Mouse (Mus musculus) limb, embryonic 13.5 days (tissue): ENCODE data around the gene Tbx4. TPM values are rescaled to one million over a fixed set of nuclear protein-coding genes. Genes with fewer than 3 reads are reported as not detected.

Experiments used
- ATAC-seq: fragments of 200-750 bp; cut with Nextera tagmentation; 2 replicates; pipeline ENCODE4 v1.8.0; 2017; ENCODE audit warnings: low read depth, moderate number of reproducible peaks, moderate TSS enrichment; ENCODE audit not compliant: low FRiP score
- H3K27ac ChIP-seq: fragments of 300-500 bp; sonication (generic); 2 replicates; pipeline ENCODE4 v1.5.1; 2015; ENCODE audit warnings: inconsistent platforms, mild to moderate bottlenecking, moderate library complexity
- H3K27me3 ChIP-seq: fragments of 300-500 bp; sonication (generic); 2 replicates; pipeline ENCODE4 v1.6.1; 2015; ENCODE audit warnings: mild to moderate bottlenecking, inconsistent platforms
- H3K36me3 ChIP-seq: fragments of 300-500 bp; sonication (generic); 2 replicates; pipeline ENCODE4 v1.6.1; 2015; ENCODE audit warnings: inconsistent platforms, mild to moderate bottlenecking, moderate library complexity
- H3K4me1 ChIP-seq: fragments of 300-500 bp; sonication (generic); 2 replicates; pipeline ENCODE4 v1.6.1; 2015; ENCODE audit warnings: inconsistent platforms
- H3K4me2 ChIP-seq: fragments of 300-500 bp; sonication (generic); replicated peaks from 2 replicates; pipeline ENCODE4 v1.6.1; 2015; ENCODE audit warnings: inconsistent platforms, mild to moderate bottlenecking, moderate library complexity
- H3K4me3 ChIP-seq: fragments of 300-500 bp; sonication (generic); 2 replicates; pipeline ENCODE4 v1.5.1; 2015; ENCODE audit warnings: moderate library complexity, mild to moderate bottlenecking, inconsistent platforms
- H3K9ac ChIP-seq: fragments of 300-500 bp; sonication (generic); 2 replicates; pipeline ENCODE4 v1.6.1; 2015; ENCODE audit warnings: mild to moderate bottlenecking, inconsistent platforms
- H3K9me3 ChIP-seq: fragments of 300-500 bp; sonication (generic); 2 replicates; pipeline ENCODE4 v1.6.1; 2016; ENCODE audit warnings: inconsistent platforms
- WGBS: fragments of 180-500 bp; shearing (Covaris S2); methylation state at CpG from one replicate; pipeline ENCODE4 v1.1.7; 2015; 5-methylcytosine and 5-hydroxymethylcytosine counted together
- polyA plus RNA-seq: library from polyadenylated mRNA; unstranded; fragments of >200 nt; fragmentation: Nextera tagmentation; extraction: Ambion mirVana; gene quantifications from 2 replicates; pipeline ENCODE4 v1.2.1, GENCODE M21; 2015

Tbx4 gene
- 25.1 and 29.3 TPM in 2 replicates for polyA plus RNA-seq

DNA sequence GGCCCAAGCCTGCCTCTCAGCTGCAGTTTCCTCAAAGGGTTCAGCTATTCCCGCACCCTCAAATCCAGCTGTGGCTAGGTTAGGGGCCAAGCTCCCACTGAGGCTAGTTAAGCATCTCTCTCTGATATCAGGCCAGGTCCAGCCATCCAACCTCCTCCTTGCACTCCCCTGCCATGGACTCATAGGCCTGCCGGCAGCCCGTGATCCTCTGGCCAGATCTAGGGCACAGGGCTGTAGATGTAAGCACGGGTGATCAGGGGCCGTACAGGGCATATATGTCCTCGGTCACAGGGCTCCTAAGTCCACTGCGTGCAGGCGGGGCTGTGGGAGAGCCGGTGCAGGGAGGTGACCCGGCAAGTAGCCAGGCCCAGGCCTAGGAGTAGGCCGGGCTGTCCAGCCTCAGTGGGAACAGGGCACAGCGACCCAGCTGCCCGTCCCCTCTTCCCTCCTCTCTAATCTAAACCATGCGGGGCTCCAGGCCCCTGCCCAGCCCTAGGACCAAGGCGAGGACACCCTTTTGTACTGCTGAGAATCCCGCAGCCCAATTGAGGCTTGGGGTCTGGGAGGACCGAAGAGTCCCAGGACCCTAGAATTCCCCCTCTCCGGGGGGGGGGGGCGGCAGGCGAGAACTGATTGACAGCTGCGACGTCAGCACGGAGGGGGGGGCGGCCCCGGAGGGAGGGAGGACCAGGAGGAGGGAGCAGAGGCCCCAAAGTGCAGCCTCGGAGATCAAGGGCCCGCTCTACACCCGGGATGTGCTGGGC, at the start of gene Tbx4:
TSS of gene Tbx4 (plus strand) at position 758 of the 764 bp plus-strand sequence.
- peak within 1 kb of the TSS; percentile 61 for H3K4me3 ChIP-seq
- peak; percentile 59 for ATAC-seq
- WGBS, result 15% methylated on average over 21 of the region's 28 CpGs
- no peaks in the 10 kb centered on the region for H3K9me3 ChIP-seq
- peak within 1 kb of the TSS; percentile 88 for H3K27ac ChIP-seq
- H3K4me2 ChIP-seq, result peak within 1 kb of the TSS; percentile 76
- peak within 1 kb of the TSS; percentile 90 for H3K9ac ChIP-seq
- peaks cover 45% of the 10 kb centered on the region for H3K27me3 ChIP-seq
- H3K4me1 ChIP-seq, result peaks cover 35% of the 10 kb centered on the region
- H3K36me3 ChIP-seq, result no peaks in the 10 kb centered on the region

- peaks cover 69% of the 10 kb centered on the region for H3K4me1 ChIP-seq
- H3K4me2 ChIP-seq, result peak overlapping the region; percentile 87
- H3K27me3 ChIP-seq, result peaks cover 83% of the 10 kb centered on the region
Observed at GRCm38 (mm10) chr11:85836523-85837290, 49.5 kb upstream of the Tbx4 start.

DNA sequence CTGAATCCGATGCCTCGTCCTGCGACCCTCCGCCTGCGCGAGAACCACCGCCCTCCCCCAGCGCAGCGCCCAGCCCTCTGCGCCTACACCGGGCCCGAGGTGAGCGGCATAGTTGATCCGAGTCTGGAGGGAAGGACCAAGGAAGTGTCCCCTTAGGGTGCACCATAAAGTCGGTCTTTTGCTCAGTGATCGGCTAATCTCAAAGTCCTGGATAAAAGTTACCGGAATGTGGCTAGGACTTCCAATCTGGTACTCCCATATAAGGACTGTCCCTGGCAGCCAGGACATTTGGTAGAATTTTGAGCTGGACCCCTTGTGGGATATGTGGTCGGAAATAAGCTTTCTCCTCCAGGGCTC, 49.0 kb upstream of the Tbx4 start:
- peak overlapping the region; percentile 33; the same call in 1 of the 2 replicates for H3K27ac ChIP-seq
- no peaks in the 10 kb centered on the region for H3K9me3 ChIP-seq
- no peak for ATAC-seq
- WGBS, result 3% methylated on average over 18 of the region's 18 CpGs
- peak overlapping the region; percentile 69 for H3K4me3 ChIP-seq
- H3K9ac ChIP-seq, result peak overlapping the region; percentile 91
- peaks cover 67% of the 10 kb centered on the region for H3K4me1 ChIP-seq
- H3K36me3 ChIP-seq, result peaks cover 3% of the 10 kb centered on the region; the same call in 1 of the 2 replicates
- H3K4me2 ChIP-seq, result peak overlapping the region; percentile 87
- peaks cover 80% of the 10 kb centered on the region for H3K27me3 ChIP-seq

More at GRCm38 (mm10) chr11:85836523-85837290, 49.5 kb upstream of the Tbx4 start:
- WGBS, result 8% methylated on average over 32 of the region's 32 CpGs
- Histone ChIP-seq H3K4me3 (peak overlapping the region; percentile 69), H3K36me3 (peaks cover 3% of the 10 kb centered on the region; the same call in 1 of the 2 replicates), H3K9me3 (no peaks in the 10 kb centered on the region), H3K27ac (peak overlapping the region; percentile 33; the same call in 1 of the 2 replicates), H3K9ac (peak overlapping the region; percentile 91)
- ATAC-seq, result no peak

DNA sequence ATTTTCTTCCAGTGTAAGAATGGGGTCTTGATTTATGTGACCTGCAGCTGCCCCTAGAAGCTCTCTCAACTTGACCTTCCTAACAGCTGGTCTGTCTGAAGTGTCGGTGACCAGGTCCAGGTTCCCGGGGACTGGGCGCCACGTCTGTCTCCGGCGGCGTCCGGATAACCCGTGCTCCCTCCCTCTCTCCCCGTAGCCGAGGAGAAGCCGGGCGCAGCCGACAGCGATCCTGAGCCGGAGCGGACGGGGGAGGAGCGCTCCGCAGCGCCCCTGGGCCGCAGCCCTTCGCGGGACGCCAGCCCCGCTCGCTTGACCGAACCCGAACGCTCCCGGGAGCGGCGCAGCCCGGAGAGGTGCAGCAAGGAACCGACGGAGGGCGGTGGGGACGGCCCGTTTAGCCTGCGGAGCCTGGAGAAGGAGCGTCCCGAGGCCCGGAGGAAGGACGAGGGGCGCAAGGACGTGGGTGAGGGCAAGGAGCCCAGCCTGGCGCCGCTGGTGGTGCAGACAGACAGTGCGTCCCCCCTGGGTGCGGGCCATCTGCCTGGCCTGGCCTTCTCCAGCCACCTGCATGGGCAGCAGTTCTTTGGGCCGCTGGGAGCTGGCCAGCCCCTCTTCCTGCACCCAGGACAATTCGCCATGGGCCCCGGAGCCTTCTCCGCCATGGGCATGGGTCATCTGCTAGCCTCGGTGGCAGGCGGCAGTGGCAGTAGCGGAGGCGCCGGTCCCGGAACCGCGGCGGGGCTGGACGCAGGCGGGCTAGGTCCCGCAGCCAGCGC, 48.4 kb upstream of the Tbx4 start:
- Histone ChIP-seq H3K9me3 (no peaks in the 10 kb centered on the region), H3K9ac (peak overlapping the region; percentile 91), H3K4me2 (peak overlapping the region; percentile 87), H3K4me3 (peak overlapping the region; percentile 69), H3K27me3 (peaks cover 83% of the 10 kb centered on the region), H3K36me3 (peaks cover 3% of the 10 kb centered on the region; the same call in 1 of the 2 replicates), H3K4me1 (peaks cover 70% of the 10 kb centered on the region), H3K27ac (peak overlapping the region; percentile 49; the same call in 1 of the 2 replicates)
- 3% methylated on average over 57 of the region's 67 CpGs for WGBS
- no peak for ATAC-seq

DNA sequence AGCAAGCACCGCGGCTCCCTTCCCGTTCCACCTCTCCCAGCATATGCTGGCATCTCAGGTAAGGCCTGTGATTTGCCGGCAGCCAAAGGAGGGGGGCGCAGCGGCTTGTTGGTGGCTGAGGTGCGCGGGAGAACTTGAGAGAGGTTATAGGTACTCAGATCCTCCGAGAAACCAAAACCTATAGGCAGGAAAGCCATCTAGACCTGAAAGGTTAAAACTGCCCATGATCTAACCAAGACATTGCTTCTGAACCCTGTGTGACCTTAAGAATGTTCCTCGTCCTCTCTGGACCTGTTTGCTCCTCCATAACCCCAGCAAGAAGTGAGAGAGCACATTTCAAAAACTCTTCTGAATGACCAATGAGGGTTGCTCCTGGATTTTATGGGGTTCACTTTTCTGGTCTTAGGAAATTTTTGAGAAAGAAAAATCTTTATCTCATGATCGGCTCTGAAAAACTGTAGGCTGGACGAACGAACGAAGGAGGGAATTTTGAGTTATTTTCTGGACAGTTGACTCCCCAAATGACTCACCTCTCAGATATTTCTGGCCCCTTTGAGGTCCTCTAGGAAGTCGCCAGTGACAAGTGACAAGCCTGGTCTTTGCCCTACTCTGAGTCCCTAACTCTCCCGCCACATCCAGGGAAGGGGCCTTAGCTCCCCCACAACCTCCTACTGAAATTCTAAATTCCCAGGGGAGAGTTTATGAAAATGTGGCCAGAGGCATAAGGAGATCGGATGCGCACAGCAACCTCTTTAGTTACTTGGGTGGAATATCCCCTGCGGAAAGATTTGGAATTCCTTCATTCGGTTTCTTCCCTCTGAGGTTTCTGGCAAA, 47.6 kb upstream of the Tbx4 start:
- Histone ChIP-seq H3K9me3 (no peaks in the 10 kb centered on the region), H3K4me1 (peaks cover 74% of the 10 kb centered on the region), H3K36me3 (peaks cover 3% of the 10 kb centered on the region; the same call in 1 of the 2 replicates), H3K27me3 (peaks cover 85% of the 10 kb centered on the region), H3K27ac (peak overlapping the region; percentile 49; the same call in 1 of the 2 replicates), H3K4me3 (peak overlapping the region; percentile 69), H3K4me2 (peak overlapping the region; percentile 87), H3K9ac (peak overlapping the region; percentile 91)
- no peak for ATAC-seq
- WGBS, result 14% methylated on average over 20 of the region's 20 CpGs

DNA sequence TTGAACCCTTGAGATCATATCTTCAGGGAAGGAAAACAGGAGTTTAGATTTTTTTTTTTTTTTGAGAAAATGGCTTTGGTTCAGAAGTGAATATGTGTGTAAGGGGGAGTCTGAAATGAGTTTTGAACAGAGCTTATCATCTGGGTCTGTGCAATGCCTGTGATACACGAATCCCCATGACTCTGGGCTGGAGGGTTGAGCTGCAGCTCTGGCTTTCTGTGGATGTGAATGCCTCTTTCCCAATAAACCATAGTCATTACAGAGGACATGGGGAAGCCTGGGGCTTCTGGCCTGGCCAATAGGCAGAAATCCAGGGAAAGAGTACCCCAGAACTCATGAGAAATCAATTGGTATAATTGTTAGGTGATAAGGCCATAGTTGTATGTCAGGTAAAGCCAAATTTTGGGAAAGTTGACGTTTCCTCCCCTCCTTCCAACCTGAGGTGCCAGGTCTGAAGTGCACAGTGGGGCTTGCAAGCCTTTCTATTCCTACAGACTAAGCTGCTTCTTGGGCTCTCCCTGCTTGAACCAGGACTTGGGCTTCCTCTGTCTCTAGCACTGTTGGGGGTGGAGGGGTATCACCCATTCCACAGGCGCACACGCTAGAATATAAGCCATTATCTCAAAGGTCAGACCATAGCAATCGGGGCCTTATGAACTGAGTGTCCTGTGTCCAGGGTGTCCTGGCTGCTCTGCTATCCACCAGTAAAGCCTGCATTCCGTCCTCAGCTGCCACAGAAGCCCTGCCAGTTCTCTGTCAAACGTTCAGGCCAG, 46.8 kb upstream of the Tbx4 start:
- Histone ChIP-seq H3K9ac (peak overlapping the region; percentile 91), H3K4me3 (peak overlapping the region; percentile 69), H3K4me1 (peaks cover 77% of the 10 kb centered on the region), H3K9me3 (no peaks in the 10 kb centered on the region), H3K27me3 (peaks cover 78% of the 10 kb centered on the region), H3K27ac (peak overlapping the region; percentile 22; the same call in 1 of the 2 replicates), H3K4me2 (peak overlapping the region; percentile 87), H3K36me3 (peaks cover 3% of the 10 kb centered on the region; the same call in 1 of the 2 replicates)
- ATAC-seq, result no peak
- WGBS, result 29% methylated on average over 7 of the region's 7 CpGs

GRCm38 (mm10) chr11:85840031-85840802, 46.0 kb upstream of the Tbx4 start:
- no peaks in the 10 kb centered on the region for H3K9me3 ChIP-seq
- H3K9ac ChIP-seq, result peak overlapping the region; percentile 91
- H3K4me2 ChIP-seq, result peak overlapping the region; percentile 87
- no peak for ATAC-seq
- H3K4me1 ChIP-seq, result peaks cover 83% of the 10 kb centered on the region
- H3K4me3 ChIP-seq, result peak overlapping the region; percentile 69
- peak overlapping the region; percentile 73 for H3K27ac ChIP-seq
- H3K27me3 ChIP-seq, result peaks cover 76% of the 10 kb centered on the region
- 10% methylated on average over 27 of the region's 27 CpGs for WGBS
- H3K36me3 ChIP-seq, result peaks cover 3% of the 10 kb centered on the region; the same call in 1 of the 2 replicates

GRCm38 (mm10) chr11:85840803-85841145, 45.4 kb upstream of the Tbx4 start:
- H3K9me3 ChIP-seq, result no peaks in the 10 kb centered on the region
- H3K36me3 ChIP-seq, result peaks cover 3% of the 10 kb centered on the region; the same call in 1 of the 2 replicates
- peak overlapping the region; percentile 91 for H3K9ac ChIP-seq
- H3K4me1 ChIP-seq, result peaks cover 82% of the 10 kb centered on the region
- peak overlapping the region; percentile 87 for H3K4me2 ChIP-seq
- H3K27me3 ChIP-seq, result peaks cover 72% of the 10 kb centered on the region
- peak overlapping the region; percentile 73 for H3K27ac ChIP-seq
- 9% methylated on average over 21 of the region's 21 CpGs for WGBS
- H3K4me3 ChIP-seq, result peak overlapping the region; percentile 69
- no peak for ATAC-seq

GRCm38 (mm10) chr11:85841211-85841681, 45.0 kb upstream of the Tbx4 start:
- 18% methylated on average over 8 of the region's 8 CpGs for WGBS
- Histone ChIP-seq H3K9me3 (no peaks in the 10 kb centered on the region), H3K9ac (peak overlapping the region; percentile 91), H3K27ac (peak overlapping the region; percentile 73), H3K27me3 (peaks cover 67% of the 10 kb centered on the region), H3K4me2 (peak overlapping the region; percentile 87), H3K4me1 (peaks cover 77% of the 10 kb centered on the region), H3K36me3 (peaks cover 3% of the 10 kb centered on the region; the same call in 1 of the 2 replicates), H3K4me3 (peak overlapping the region; percentile 69)
- no peak for ATAC-seq
